Mouse (Mus musculus) lung, postnatal 14 days (tissue): Measurements from ENCODE around the gene Ano2.

ENCODE experiments used
- DNase-seq: peaks from one replicate; pipeline ENCODE4 v3.0.0; 2021

The Ano2 gene

GRCm38 (mm10) chr6:126086321-126086950 is 396.2 kb downstream of the Ano2 start:
- DNase-seq = no peak

DNA sequence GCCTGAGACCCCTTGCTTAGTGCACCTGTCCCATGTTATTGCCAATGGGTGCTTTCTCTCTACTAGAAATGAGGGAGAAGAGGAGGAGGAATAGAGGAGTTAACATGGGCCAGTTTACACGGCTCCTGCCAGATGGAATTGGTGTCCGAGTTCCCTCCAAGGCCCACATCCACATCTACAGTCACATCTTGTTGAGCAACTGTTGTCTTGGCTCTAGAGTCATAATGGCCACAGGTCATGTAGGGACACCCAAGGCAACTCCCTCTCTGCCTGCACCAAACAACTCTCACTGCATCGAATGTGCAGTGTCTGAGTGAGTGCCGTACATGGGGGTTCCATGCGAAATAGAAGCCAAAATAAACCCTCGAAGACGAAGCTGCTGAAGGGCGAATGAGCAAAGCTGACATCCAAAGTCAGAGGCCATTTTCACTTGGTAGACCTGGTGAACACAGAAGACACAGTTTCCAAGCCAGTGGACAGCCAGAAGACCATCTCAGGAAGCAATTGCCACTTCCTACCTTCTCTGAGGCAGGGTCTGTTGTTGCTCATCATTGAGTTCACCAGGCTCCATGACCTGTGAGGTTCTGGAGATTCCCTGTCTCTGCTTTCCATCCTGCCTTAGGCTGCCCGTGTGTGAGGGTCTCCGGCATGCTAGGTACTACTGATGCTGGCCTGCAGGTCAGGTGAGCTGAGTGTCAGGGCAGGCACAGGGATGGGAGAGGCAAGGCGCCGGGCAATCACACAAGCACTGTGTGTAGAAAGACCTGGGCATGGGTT is 398.5 kb downstream of the Ano2 start:
- DNase-seq = no peak
